Mouse (Mus musculus): Measurements from ENCODE around the gene N4bp2. TPM values are rescaled to one million over a fixed set of nuclear protein-coding genes. Genes with fewer than 3 reads are reported as not detected.
A peak's percentile ranks its signal among the peaks of the same experiment; 100 is the strongest.
"Not testable (repeated sequence)": the region's sequence is repeated elsewhere in the genome, so short reads cannot be mapped to it uniquely, and the experiment has no call there.

The N4bp2 gene
- polyA plus RNA-seq (2015; fragmentation: Nextera tagmentation; extraction: Ambion mirVana), result 33.5 and 34.2 TPM in 2 replicates

GRCm38 (mm10) chr5:65763088-65763915 lies at the start of gene N4bp2:
Gene N4bp2 (plus strand): TSS chr5:65763521.
- Histone ChIP-seq H3K9ac (peak within 1 kb of the TSS; percentile 99), H3K4me3 (peak within 1 kb of the TSS; percentile 90), H3K9me3 (no peaks in the 10 kb centered on the region), H3K4me1 (peaks cover 8% of the 10 kb centered on the region), H3K4me2 (peak within 1 kb of the TSS; percentile 62), H3K36me3 (peaks cover 8% of the 10 kb centered on the region; the same call in 1 of the 2 replicates), H3K27me3 (no peaks in the 10 kb centered on the region), H3K27ac (peak within 1 kb of the TSS; percentile 100)
- ATAC-seq (ENCODE audit: insufficient number of reproducible peaks, insufficient read depth, low FRiP score, low TSS enrichment, low read depth), result peak; percentile 4; the same call in 1 of the 2 replicates
- under 1% methylated on average over 78 of the region's 80 CpGs for WGBS

- no peak for ATAC-seq (ENCODE audit: insufficient number of reproducible peaks, insufficient read depth, low FRiP score, low TSS enrichment, low read depth)
- H3K9ac ChIP-seq, result no peak overlapping the region
- H3K27ac ChIP-seq, result no peak overlapping the region
- H3K4me2 ChIP-seq, result no peak overlapping the region
- no peaks in the 10 kb centered on the region for H3K4me1 ChIP-seq
- H3K36me3 ChIP-seq, result no peaks in the 10 kb centered on the region
- no peak overlapping the region for H3K4me3 ChIP-seq
- H3K27me3 ChIP-seq, result no peaks in the 10 kb centered on the region
- H3K9me3 ChIP-seq, result no peaks in the 10 kb centered on the region
- 89% methylated on average over 6 of the region's 6 CpGs for WGBS
Measured at GRCm38 (mm10) chr5:65715084-65715483, 48.2 kb upstream of the N4bp2 start.

- H3K4me1 ChIP-seq, result no peaks in the 10 kb centered on the region
- H3K4me2 ChIP-seq, result no peak overlapping the region
- WGBS, result 85% methylated on average over 18 of the region's 18 CpGs
- no peaks in the 10 kb centered on the region for H3K9me3 ChIP-seq
- H3K27ac ChIP-seq, result no peak overlapping the region
- no peak for ATAC-seq (ENCODE audit: insufficient number of reproducible peaks, insufficient read depth, low FRiP score, low TSS enrichment, low read depth)
- H3K27me3 ChIP-seq, result no peaks in the 10 kb centered on the region
- H3K4me3 ChIP-seq, result no peak overlapping the region
- no peak overlapping the region for H3K9ac ChIP-seq
- no peaks in the 10 kb centered on the region for H3K36me3 ChIP-seq
Measured at GRCm38 (mm10) chr5:65717063-65717902, 46.0 kb upstream of the N4bp2 start.

- ATAC-seq (ENCODE audit: insufficient number of reproducible peaks, insufficient read depth, low FRiP score, low TSS enrichment, low read depth), result not testable (repeated sequence)
Measured at GRCm38 (mm10) chr5:65717903-65718211, 45.5 kb upstream of the N4bp2 start.

GRCm38 (mm10) chr5:65718368-65718767 lies 45.0 kb upstream of the N4bp2 start:
- WGBS, result 24% methylated on average over 3 of the region's 3 CpGs
- Histone ChIP-seq H3K4me1 (no peaks in the 10 kb centered on the region), H3K9me3 (no peaks in the 10 kb centered on the region), H3K9ac (no peak overlapping the region), H3K4me2 (no peak overlapping the region), H3K4me3 (no peak overlapping the region), H3K36me3 (no peaks in the 10 kb centered on the region), H3K27ac (no peak overlapping the region), H3K27me3 (no peaks in the 10 kb centered on the region)
- ATAC-seq (ENCODE audit: insufficient number of reproducible peaks, insufficient read depth, low FRiP score, low TSS enrichment, low read depth), result no peak

More at GRCm38 (mm10) chr5:65717903-65718211, 45.5 kb upstream of the N4bp2 start:
- not testable (repeated sequence) for H3K9ac ChIP-seq, H3K27me3 ChIP-seq, H3K36me3 ChIP-seq, H3K4me2 ChIP-seq, H3K9me3 ChIP-seq, H3K4me1 ChIP-seq, H3K4me3 ChIP-seq, H3K27ac ChIP-seq
- WGBS, result 95% methylated on average over 8 of the region's 8 CpGs

GRCm38 (mm10) chr5:65724311-65725054 lies 38.8 kb upstream of the N4bp2 start:
- Histone ChIP-seq H3K4me2 (peak overlapping the region; percentile 71), H3K27ac (peak overlapping the region; percentile 90), H3K9ac (peak overlapping the region; percentile 65), H3K4me1 (no peaks in the 10 kb centered on the region), H3K27me3 (no peaks in the 10 kb centered on the region), H3K36me3 (no peaks in the 10 kb centered on the region), H3K4me3 (peak overlapping the region; percentile 43), H3K9me3 (no peaks in the 10 kb centered on the region)
- 2% methylated on average over 23 of the region's 23 CpGs for WGBS
- peak; percentile 79 for ATAC-seq (ENCODE audit: insufficient number of reproducible peaks, insufficient read depth, low FRiP score, low TSS enrichment, low read depth)

DNA sequence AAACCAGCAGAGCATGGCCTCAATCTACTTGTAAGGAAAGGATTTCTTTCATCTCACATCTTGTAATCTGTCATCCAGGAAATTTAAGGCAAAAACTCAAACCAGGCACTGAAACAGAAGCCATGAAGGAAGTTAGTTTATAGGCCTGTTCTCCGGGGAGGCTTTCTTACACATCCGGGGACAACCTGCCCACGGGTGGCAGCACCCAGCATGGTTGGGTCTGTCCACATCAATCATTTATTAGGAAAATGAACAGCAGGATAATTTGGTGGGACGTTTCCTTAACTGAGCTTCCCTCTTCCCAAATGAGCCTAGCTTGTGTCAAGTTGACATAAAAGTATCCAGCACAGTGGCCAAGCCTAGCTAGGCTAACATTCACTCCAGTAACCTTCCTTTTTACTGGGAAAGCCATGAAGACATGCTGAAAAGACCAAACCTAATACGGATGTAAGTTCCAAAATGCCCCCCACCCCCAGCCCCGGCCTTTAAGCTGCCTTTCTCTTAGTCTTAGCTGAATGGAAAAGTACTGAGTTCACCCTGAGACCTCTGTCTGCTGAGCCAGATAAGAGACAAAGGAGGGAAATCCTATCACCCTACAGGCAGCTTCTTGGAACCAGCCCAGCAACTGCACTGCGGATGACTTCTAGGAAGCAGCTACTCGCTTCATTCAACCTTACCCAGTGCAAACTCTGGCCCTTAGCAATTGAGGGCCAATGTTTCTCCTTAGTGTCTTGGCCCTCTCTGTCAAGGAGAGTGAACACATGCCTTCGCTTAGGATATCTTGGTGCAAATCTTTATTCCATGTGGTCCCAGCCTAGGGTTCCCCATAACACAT lies 31.9 kb upstream of the N4bp2 start:
- H3K4me3 ChIP-seq, result no peak overlapping the region
- H3K27me3 ChIP-seq, result no peaks in the 10 kb centered on the region
- no peaks in the 10 kb centered on the region for H3K36me3 ChIP-seq
- H3K4me1 ChIP-seq, result 0 out of 2 replicates have a peak, but pooled peaks cover 6% of the 10 kb centered on the region
- ATAC-seq (ENCODE audit: insufficient number of reproducible peaks, insufficient read depth, low FRiP score, low TSS enrichment, low read depth), result no peak
- H3K9me3 ChIP-seq, result no peaks in the 10 kb centered on the region
- H3K4me2 ChIP-seq, result no peak overlapping the region
- H3K9ac ChIP-seq, result no peak overlapping the region
- peak overlapping the region; percentile 7; the same call in 1 of the 2 replicates for H3K27ac ChIP-seq
- 58% methylated on average over 9 of the region's 9 CpGs for WGBS

DNA sequence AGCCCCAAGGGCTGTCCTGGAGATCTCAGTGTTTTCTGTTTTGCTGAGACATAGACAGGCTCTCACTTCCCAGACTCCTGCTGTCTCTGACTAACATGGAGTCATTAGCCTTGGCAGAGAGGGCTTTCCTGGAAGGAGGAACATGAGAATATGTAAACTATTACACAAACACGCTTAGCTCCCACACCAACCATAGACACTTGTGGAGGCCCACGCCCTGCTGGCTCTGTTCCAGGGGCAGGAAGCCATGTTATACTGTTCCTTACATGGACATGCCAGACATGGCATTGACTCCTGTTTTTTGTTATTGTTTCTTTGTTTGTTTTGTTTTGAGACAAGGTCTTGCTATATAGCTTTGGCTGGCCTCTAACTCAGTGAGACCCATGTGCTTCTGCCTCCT lies 27.7 kb upstream of the N4bp2 start:
- Histone ChIP-seq H3K4me3 (no peak overlapping the region), H3K9me3 (no peaks in the 10 kb centered on the region), H3K9ac (no peak overlapping the region), H3K4me1 (0 out of 2 replicates have a peak, but pooled peaks cover 6% of the 10 kb centered on the region), H3K27me3 (no peaks in the 10 kb centered on the region), H3K27ac (no peak overlapping the region), H3K4me2 (no peak overlapping the region), H3K36me3 (no peaks in the 10 kb centered on the region)
- no peak for ATAC-seq (ENCODE audit: insufficient number of reproducible peaks, insufficient read depth, low FRiP score, low TSS enrichment, low read depth)
- WGBS, result 81% methylated on average over 2 of the region's 2 CpGs

DNA sequence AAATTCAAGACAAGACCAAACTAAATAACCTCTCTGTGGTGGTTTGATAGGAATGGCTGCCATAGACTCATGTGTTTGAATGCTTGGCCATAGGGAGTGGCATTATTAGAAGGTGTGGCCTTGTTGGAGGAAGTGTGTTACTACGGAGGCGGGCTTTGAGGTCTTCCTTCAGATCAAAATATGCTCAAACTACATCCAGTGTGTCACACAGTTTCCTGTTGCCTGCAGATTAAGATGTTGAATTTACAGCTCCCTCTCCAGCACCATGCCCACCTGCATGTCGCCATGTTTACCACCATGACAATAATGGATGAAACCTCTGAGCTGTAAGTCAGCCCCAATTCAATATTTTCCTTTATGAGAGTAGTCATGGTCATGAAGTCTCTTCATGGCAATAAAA lies 24.0 kb upstream of the N4bp2 start:
- Histone ChIP-seq H3K27ac (no peak overlapping the region), H3K9ac (no peak overlapping the region), H3K4me3 (no peak overlapping the region), H3K9me3 (no peaks in the 10 kb centered on the region), H3K36me3 (no peaks in the 10 kb centered on the region), H3K27me3 (no peaks in the 10 kb centered on the region), H3K4me2 (no peak overlapping the region), H3K4me1 (no peaks in the 10 kb centered on the region)
- ATAC-seq (ENCODE audit: insufficient number of reproducible peaks, insufficient read depth, low FRiP score, low TSS enrichment, low read depth), result no peak
- 91% methylated on average over 3 of the region's 3 CpGs for WGBS

- H3K4me3 ChIP-seq, result no peak overlapping the region
- H3K27me3 ChIP-seq, result no peaks in the 10 kb centered on the region
- H3K4me2 ChIP-seq, result no peak overlapping the region
- WGBS, result 73% methylated on average over 5 of the region's 5 CpGs
- ATAC-seq (ENCODE audit: insufficient number of reproducible peaks, insufficient read depth, low FRiP score, low TSS enrichment, low read depth), result no peak
- no peak overlapping the region for H3K9ac ChIP-seq
- H3K27ac ChIP-seq, result no peak overlapping the region
- H3K36me3 ChIP-seq, result no peaks in the 10 kb centered on the region
- no peaks in the 10 kb centered on the region for H3K4me1 ChIP-seq
- H3K9me3 ChIP-seq, result no peaks in the 10 kb centered on the region
Measured at GRCm38 (mm10) chr5:65746908-65747307, 16.4 kb upstream of the N4bp2 start.

DNA sequence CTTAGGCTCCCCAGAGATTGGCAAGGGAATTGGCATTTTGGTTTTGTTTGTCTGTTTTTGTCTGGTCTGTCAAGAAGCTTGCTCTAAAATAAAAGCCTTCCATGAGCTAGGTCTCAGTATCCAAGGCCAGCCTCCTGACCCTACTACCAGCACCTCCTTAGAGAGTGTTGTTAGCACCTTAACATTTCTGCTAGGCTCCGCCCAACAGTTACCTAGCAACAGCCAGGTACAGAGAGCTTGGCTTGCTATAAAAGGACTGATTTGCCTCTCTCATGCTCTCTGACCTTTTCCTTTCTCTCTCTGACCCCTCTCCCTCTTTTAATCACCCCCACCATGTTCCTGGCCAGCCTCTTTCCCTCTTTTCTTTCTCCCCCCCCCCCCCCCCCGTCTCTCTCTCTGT lies 14.9 kb upstream of the N4bp2 start:
- WGBS, result 48% methylated on average over 2 of the region's 2 CpGs
- Histone ChIP-seq H3K4me2 (no peak overlapping the region), H3K9me3 (no peaks in the 10 kb centered on the region), H3K4me3 (no peak overlapping the region), H3K27me3 (no peaks in the 10 kb centered on the region), H3K27ac (no peak overlapping the region), H3K4me1 (no peaks in the 10 kb centered on the region), H3K9ac (no peak overlapping the region), H3K36me3 (no peaks in the 10 kb centered on the region)
- ATAC-seq (ENCODE audit: insufficient number of reproducible peaks, insufficient read depth, low FRiP score, low TSS enrichment, low read depth), result no peak
